Mouse (Mus musculus) liver, embryonic 12.5 days (tissue): ENCODE data around the gene Bckdk. TPM values are rescaled to one million over a fixed set of nuclear protein-coding genes. Genes with fewer than 3 reads are reported as not detected.
A peak's percentile ranks its signal among the peaks of the same experiment; 100 is the strongest.

ENCODE experiments used
- ATAC-seq: fragments of 200-750 bp; cut with Nextera tagmentation; 2 replicates; pipeline ENCODE4 v1.8.0; 2017; ENCODE audit warnings: moderate number of reproducible peaks, mild to moderate bottlenecking, moderate library complexity
- H3K27ac ChIP-seq: fragments of 300-500 bp; sonication (generic); 2 replicates; pipeline ENCODE4 v1.5.1; 2016; ENCODE audit warnings: mild to moderate bottlenecking
- H3K27me3 ChIP-seq: fragments of 300-500 bp; sonication (generic); replicated peaks from 2 replicates; pipeline ENCODE4 v1.6.1; 2016; ENCODE audit warnings: mild to moderate bottlenecking, moderate library complexity
- H3K36me3 ChIP-seq: fragments of 300-500 bp; sonication (generic); 2 replicates; pipeline ENCODE4 v1.6.1; 2016; ENCODE audit warnings: mild to moderate bottlenecking, moderate library complexity
- H3K4me1 ChIP-seq: fragments of 300-500 bp; sonication (generic); 2 replicates; pipeline ENCODE4 v1.6.1; 2016
- H3K4me2 ChIP-seq: fragments of 300-500 bp; sonication (generic); 2 replicates; pipeline ENCODE4 v1.6.1; 2016; ENCODE audit warnings: mild to moderate bottlenecking, moderate library complexity
- H3K4me3 ChIP-seq: fragments of 300-500 bp; sonication (generic); 2 replicates; pipeline ENCODE4 v1.5.1; 2016; ENCODE audit warnings: mild to moderate bottlenecking, moderate library complexity
- H3K9ac ChIP-seq: fragments of 300-500 bp; sonication (generic); 2 replicates; pipeline ENCODE4 v1.6.1; 2016; ENCODE audit warnings: mild to moderate bottlenecking, moderate library complexity
- H3K9me3 ChIP-seq: fragments of 300-500 bp; sonication (generic); replicated peaks from 2 replicates; pipeline ENCODE4 v1.6.1; 2016; ENCODE audit warnings: mild to moderate bottlenecking, moderate library complexity
- WGBS: fragments of 180-500 bp; shearing (Covaris S2); methylation state at CpG from one replicate; pipeline ENCODE4 v1.1.7; 2016; ENCODE audit not compliant: insufficient replicate concordance; 5-methylcytosine and 5-hydroxymethylcytosine counted together
- polyA plus RNA-seq: library from polyadenylated mRNA; unstranded; fragments of >200 nt; fragmentation: Nextera tagmentation; extraction: Ambion mirVana; gene quantifications from 2 replicates; pipeline ENCODE4 v1.2.1, GENCODE M21; 2016

Bckdk gene
- polyA plus RNA-seq: 81.3 and 82.2 TPM in 2 replicates

DNA sequence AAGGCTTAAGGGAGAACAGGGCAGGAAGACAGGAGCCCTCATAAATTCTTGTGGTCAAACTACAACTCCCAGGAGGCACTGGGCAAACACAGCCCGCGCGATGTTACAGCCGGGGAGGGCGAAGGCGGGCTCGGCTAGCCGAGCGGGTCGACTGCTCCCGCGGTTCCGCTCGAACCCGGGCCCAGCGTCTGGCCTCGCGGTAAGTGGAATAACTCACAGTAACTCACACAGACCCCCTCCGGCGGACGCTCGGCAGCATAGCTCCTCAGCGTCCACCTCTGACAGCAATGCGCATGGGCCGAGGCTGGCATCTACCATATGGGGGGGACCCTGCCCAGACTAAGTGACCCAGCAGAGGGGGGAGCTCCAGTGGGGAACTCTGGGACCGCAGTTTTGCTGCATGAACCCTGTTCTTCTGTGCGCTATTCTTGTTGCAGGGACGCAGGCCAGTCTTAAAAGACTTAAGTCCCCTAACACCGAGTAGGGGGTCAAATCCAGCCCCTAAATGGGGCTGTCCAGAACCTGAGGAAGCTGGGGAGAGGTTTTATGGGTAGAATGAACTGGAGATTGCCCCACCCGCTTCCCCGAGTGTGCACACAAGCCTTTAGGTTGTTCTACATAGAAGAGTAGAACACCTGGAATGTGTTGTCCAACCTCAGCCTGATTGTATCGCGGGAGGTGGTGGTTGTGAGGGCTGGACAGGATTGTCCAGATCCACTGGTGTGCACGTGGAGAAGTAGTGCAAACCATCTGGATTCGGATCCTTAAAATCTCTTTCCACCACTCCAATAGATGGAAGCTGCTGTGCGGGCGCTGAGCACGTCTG lies at the start of gene Bckdk:
Gene Bckdk, plus strand, starts transcription at position 112 of the 826 bp plus-strand sequence.
- 7% methylated on average over 38 of the region's 38 CpGs for WGBS
- H3K27ac ChIP-seq: peak within 1 kb of the TSS; percentile 85
- H3K36me3 ChIP-seq: peaks cover 45% of the 10 kb centered on the region
- no peaks in the 10 kb centered on the region for H3K27me3 ChIP-seq
- peak within 1 kb of the TSS; percentile 89 for H3K4me3 ChIP-seq
- no peaks in the 10 kb centered on the region for H3K9me3 ChIP-seq
- H3K4me1 ChIP-seq: peaks cover 54% of the 10 kb centered on the region
- H3K4me2 ChIP-seq: peak within 1 kb of the TSS; percentile 89
- ATAC-seq: peak; percentile 88
- peak within 1 kb of the TSS; percentile 95 for H3K9ac ChIP-seq

DNA sequence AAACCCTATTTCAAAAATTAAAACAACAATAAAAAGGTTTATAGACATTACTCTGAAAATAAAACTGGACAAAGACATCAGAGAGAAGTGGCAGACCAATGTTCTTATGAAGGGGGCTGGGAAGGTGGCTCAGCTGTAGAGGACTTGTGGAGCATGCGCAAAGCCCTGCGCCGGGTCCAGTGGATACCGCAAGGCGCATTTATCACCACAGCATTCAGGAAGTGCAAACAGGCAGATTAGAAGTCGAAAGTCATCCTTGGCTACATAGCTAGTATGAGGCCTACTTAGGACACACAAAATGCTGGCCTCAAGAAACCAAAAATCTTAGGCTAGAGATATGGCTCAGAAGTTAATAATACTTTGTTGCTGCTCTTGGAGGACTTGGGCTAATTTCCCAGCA lies 45.6 kb upstream of the Bckdk start:
- Histone ChIP-seq H3K27ac (no peak overlapping the region), H3K9me3 (no peaks in the 10 kb centered on the region), H3K4me3 (no peak overlapping the region), H3K4me2 (no peak overlapping the region), H3K4me1 (peaks cover 15% of the 10 kb centered on the region), H3K9ac (no peak overlapping the region), H3K36me3 (no peaks in the 10 kb centered on the region), H3K27me3 (no peaks in the 10 kb centered on the region)
- 27% methylated on average over 6 of the region's 6 CpGs for WGBS
- peak; percentile 69 for ATAC-seq

DNA sequence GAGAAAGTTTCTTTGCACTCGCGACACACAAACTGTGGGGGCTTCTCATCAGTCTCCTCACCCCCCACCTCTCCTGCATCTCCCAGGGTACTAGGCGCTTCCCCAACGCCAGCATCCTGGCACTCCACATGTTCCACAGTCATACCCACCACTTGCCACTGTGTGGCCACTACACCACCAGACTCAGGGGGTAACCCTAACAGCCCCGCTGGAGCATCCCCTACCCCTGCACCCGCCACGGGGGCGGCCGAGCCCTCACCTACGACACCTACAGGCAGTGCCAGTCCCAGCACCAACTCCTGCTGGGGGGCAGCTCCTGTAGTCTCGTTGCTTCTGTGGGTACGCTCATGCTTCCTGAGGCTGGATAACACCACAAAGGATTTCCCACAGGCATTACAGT lies 37.4 kb upstream of the Bckdk start:
- WGBS: 89% methylated on average over 12 of the region's 12 CpGs
- peaks cover 52% of the 10 kb centered on the region for H3K36me3 ChIP-seq
- peaks cover 14% of the 10 kb centered on the region for H3K4me1 ChIP-seq
- no peak for ATAC-seq
- no peak overlapping the region for H3K9ac ChIP-seq
- no peak overlapping the region for H3K4me3 ChIP-seq
- no peaks in the 10 kb centered on the region for H3K27me3 ChIP-seq
- no peak overlapping the region for H3K27ac ChIP-seq
- no peak overlapping the region for H3K4me2 ChIP-seq
- H3K9me3 ChIP-seq: no peaks in the 10 kb centered on the region

DNA sequence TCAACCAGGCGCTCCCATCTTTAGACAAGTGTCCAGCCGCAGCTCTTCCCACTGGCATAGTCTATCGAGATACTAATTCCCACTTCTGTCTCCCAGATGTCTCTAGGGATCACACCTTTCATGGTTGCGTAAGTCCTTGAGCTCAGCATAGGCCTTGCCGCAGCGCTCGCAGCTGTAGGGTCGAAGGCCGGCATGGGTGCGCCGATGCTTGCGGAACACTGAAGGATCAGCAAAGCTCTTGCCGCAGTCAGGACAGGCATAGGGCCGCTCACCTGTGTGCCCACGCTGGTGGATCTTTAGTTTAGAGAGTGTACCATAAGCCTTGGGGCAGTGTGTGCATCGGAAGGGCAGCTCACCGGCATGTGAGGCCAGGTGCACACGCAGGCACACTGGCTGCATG lies 36.2 kb upstream of the Bckdk start:
- WGBS: 92% methylated on average over 18 of the region's 18 CpGs
- ATAC-seq: no peak

DNA sequence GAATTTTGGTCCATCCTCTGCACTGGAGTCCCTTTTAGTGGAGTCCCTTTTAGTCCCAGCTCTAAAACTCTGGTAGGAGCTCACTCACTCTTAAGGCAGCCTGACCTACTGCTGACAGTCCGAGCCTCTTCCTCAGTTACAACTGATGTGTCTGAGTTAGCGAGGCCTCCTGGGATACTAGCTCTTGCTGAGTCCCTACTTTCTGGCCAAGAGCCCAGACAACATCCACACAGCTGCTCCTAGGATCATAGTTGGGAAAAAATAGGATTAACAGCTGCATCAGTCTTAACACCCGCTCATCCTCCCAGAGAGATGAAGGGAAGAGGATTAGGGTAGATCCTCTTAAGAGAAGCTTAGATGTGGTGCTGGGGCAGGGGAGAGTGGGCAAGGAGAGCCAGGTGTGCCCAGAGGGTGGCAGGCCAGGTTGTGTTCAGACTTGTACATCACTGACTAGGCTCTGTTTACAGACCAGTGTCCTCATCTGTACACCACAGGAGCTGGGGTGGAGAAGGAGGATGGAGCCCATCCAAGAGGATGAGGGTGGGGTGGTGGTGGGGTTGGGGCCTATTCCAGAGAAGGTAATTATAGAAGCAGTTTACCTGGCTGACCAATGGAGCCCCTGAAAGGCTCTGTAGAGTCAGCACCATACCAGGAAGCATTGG lies 34.6 kb upstream of the Bckdk start:
- Histone ChIP-seq H3K36me3 (peaks cover 74% of the 10 kb centered on the region), H3K4me3 (no peak overlapping the region), H3K4me2 (no peak overlapping the region), H3K9ac (no peak overlapping the region), H3K27ac (no peak overlapping the region), H3K4me1 (peaks cover 39% of the 10 kb centered on the region), H3K27me3 (no peaks in the 10 kb centered on the region), H3K9me3 (no peaks in the 10 kb centered on the region)
- 84% methylated on average over 3 of the region's 3 CpGs for WGBS
- ATAC-seq: no peak

More for the DNA sequence above, 36.2 kb upstream of the Bckdk start:
- no peaks in the 10 kb centered on the region for H3K9me3 ChIP-seq
- no peak overlapping the region for H3K27ac ChIP-seq
- H3K36me3 ChIP-seq: peaks cover 62% of the 10 kb centered on the region
- H3K4me3 ChIP-seq: no peak overlapping the region
- H3K4me1 ChIP-seq: peaks cover 25% of the 10 kb centered on the region
- H3K9ac ChIP-seq: no peak overlapping the region
- H3K27me3 ChIP-seq: no peaks in the 10 kb centered on the region
- no peak overlapping the region for H3K4me2 ChIP-seq

DNA sequence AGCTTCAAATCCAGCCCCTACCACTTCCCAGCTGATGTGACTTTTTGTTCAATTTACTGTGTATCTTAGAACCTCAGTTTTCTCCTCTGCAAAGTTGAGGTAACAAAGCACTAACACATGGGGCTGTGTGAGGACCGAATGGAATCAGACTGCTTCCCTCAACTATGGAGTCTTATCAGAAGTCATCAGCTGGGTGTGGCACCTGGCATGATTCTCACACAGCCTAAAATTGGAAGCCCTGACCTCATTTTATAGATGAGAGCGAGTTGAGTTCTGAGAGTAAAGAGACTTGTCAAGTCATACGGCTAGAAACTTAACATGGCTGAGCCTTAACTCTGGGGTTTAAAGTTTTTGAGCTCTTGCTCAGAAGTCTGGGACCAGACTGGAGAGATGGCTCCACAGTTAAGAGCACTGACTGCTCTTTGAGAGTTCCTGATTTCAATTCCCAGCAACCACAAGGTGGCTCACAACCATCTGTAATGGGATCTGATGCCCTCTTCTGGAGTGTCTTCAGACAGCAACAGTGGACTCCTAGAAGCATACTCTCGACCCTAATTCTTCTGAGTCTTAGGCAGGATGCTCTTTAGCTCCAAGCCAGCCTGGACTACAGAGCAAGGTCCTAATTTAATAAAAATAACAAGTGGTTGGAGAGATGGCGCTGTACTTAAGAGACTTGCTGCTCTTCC lies 33.6 kb upstream of the Bckdk start:
- Histone ChIP-seq H3K9ac (no peak overlapping the region), H3K27me3 (no peaks in the 10 kb centered on the region), H3K4me1 (peaks cover 49% of the 10 kb centered on the region), H3K27ac (no peak overlapping the region), H3K4me2 (no peak overlapping the region), H3K36me3 (peaks cover 66% of the 10 kb centered on the region), H3K4me3 (no peak overlapping the region), H3K9me3 (no peaks in the 10 kb centered on the region)
- ATAC-seq: no peak
- 63% methylated on average over 5 of the region's 5 CpGs for WGBS

DNA sequence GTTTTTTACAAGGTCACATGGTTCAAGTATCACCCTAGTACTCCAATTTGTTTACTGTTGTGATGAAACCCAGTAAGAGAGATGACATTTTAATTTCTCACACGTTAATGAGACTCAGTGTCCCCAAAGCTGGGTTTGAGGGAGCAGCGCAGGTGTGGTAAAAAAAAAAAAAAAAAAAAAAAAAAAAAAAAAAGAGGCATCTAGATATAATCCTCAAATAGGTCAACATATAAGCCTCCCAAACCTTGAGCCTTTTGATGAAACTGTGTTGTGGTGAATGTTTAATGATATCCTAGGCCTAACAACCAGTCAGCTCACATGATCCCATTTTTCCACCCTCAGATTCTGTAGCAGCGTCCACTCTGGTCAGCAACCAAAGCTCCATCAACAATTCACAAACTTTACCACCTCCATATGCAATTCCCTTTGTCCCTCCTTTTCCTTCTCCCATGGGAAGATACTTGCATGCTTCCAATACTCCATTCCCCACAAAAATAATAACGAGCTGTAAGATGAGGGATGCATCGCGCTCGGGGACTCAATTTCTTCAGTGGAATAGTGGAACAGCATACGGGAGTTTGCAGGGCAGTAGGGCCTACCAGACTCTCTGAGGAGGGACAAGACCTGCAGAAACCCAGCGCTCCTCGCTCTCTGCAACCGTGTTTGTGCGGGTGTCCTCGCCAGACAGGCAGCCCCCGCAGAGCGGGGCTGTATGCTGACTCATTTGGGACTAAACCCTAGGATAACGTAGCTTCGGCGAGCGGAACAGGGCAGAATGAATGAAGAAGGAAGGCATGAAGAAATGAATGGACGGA lies 28.9 kb upstream of the Bckdk start:
- no peaks in the 10 kb centered on the region for H3K27me3 ChIP-seq
- peak overlapping the region; percentile 98 for H3K9ac ChIP-seq
- H3K9me3 ChIP-seq: peaks cover 23% of the 10 kb centered on the region
- peak; percentile 33 for ATAC-seq
- peaks cover 52% of the 10 kb centered on the region for H3K4me1 ChIP-seq
- peak overlapping the region; percentile 89 for H3K4me2 ChIP-seq
- peaks cover 60% of the 10 kb centered on the region for H3K36me3 ChIP-seq
- peak overlapping the region; percentile 97 for H3K4me3 ChIP-seq
- peak overlapping the region; percentile 97 for H3K27ac ChIP-seq
- 5% methylated on average over 20 of the region's 20 CpGs for WGBS

DNA sequence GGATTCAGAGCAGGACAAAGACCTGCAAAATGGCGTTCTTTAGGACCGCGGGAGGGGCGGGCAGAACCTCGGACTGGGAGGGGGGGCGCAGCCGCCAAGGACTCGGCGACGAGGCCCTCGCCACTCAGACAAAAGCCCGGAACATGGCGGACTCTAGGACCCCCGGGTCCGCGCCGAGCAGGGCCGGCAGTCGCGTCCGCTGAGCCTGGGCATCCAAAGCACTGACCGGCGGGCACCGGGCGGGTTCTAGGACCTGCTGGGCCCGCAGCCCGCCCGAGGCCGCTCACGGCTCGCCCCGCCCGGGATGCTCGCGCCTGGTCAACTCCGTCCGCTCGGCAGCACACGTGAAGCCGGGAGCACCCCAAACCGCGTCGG lies 28.3 kb upstream of the Bckdk start:
- ATAC-seq: peak; percentile 77
- Histone ChIP-seq H3K27ac (peak overlapping the region; percentile 97), H3K4me2 (peak overlapping the region; percentile 89), H3K9ac (peak overlapping the region; percentile 98), H3K27me3 (no peaks in the 10 kb centered on the region), H3K4me1 (peaks cover 46% of the 10 kb centered on the region), H3K4me3 (peak overlapping the region; percentile 97), H3K36me3 (peaks cover 60% of the 10 kb centered on the region), H3K9me3 (peaks cover 29% of the 10 kb centered on the region)
- WGBS: under 1% methylated on average over 43 of the region's 43 CpGs

DNA sequence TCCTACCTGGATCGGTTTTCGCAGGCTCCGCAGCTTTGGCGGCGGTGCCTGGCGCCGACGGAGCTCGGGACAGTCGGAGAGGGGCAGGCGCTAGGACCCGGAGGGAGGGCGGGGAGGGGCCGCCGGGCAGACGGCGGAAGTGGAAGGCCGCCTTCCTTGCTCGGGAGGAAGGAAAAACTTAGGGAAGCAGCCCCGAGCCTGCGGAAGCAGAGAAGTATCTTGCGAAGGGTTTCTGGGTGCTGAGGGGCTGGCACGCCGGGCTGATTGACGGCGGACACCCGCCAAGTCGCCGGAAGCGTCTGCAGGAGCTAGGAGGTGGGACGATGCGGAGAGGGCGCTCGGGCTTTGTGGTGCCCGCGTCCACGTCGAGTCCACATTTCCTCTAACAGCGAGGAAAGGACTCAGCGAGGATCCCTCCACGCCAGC lies 27.8 kb upstream of the Bckdk start, which contains the start of gene Zfp646:
Gene Zfp646, plus strand, starts transcription at position 181 of the 426 bp plus-strand sequence.
- H3K27ac ChIP-seq: peak within 1 kb of the TSS; percentile 97
- peak within 1 kb of the TSS; percentile 89 for H3K4me2 ChIP-seq
- no peaks in the 10 kb centered on the region for H3K27me3 ChIP-seq
- under 1% methylated on average over 41 of the region's 41 CpGs for WGBS
- peak within 1 kb of the TSS; percentile 97 for H3K4me3 ChIP-seq
- H3K36me3 ChIP-seq: peaks cover 61% of the 10 kb centered on the region
- ATAC-seq: peak; percentile 82
- H3K9ac ChIP-seq: peak within 1 kb of the TSS; percentile 98
- peaks cover 33% of the 10 kb centered on the region for H3K9me3 ChIP-seq
- peaks cover 45% of the 10 kb centered on the region for H3K4me1 ChIP-seq

DNA sequence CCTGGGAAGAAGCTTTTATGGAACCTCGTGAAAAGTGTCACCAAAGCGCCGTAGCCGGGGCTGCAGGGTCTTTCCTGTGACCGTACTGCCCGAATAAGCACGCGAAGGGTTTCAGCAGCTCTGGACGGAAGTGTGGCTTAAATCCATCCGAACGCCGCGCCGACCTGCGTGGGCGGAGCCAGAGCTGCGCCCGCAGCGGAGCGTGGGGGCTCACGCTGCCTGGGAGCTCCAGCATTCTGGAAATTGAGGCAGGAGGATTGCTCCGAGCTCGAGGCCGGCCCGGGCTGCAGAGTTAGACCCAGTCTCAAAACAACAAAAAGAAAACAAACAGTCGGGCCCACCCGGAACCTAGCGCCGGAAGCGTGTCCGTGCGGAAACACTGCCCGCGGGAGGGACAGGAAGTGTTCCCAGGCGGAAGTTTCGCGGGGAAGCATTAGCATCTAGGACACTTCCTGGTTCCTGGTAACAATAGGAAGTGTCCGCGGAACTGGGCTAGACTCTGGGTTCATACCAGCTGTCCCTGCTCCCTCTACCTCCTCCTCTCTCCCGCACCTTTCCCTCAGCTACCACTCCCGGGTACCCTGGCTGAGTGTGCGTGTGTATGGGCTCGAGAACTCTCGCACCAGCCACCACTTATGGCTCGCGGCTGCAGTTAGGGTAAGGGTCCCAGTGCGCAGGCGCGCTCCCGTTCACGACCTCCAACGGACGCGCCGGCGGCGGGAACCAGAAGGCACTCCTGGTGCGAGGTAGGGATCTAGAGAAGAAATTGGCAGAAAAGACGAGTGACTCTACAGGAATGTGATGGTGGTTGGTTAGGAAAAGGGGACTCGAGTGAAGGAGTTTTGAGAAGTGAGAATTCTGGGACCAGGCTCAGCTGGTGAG lies 27.2 kb upstream of the Bckdk start, which contains the start of gene Zfp668:
Gene Zfp668, minus strand, starts transcription at position 362 of the 882 bp plus-strand sequence.
- Histone ChIP-seq H3K36me3 (peaks cover 62% of the 10 kb centered on the region), H3K9ac (peak within 1 kb of the TSS; percentile 98), H3K9me3 (peaks cover 40% of the 10 kb centered on the region), H3K4me2 (peak within 1 kb of the TSS; percentile 89), H3K27ac (peak within 1 kb of the TSS; percentile 97), H3K4me3 (peak within 1 kb of the TSS; percentile 97), H3K4me1 (peaks cover 42% of the 10 kb centered on the region), H3K27me3 (no peaks in the 10 kb centered on the region)
- WGBS: under 1% methylated on average over 60 of the region's 60 CpGs
- ATAC-seq: peak; percentile 76
